Mouse (Mus musculus): Measurements from ENCODE around the gene Dbx2.

DNA sequence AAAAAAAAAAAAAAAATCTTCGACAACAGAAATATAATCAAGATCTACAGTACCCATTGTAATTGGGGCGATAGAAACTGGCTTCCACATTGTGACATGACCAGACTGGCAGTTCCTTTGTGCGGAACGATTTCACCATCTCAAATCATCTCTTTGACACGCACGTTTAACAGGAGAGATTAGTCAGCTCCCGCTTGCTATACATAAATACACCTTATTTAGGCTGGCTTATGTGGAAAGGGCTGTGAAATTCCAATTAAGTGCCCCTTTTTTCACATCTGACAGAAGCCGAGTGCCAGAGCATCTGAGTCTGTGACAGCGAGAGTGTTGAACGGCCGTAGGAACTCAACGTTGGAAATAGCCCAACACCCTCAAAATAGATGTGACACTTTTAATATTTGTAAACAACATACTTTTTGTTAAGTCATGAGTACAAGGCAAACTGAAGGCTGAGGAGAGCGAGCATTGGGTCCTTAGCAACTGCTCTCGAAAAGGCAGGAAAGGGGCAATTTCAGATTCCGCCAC, 12.2 kb downstream of the Dbx2 start:
- TF ChIP-seq CTCF (IDR thresholded peaks at IDR 0.05) (no peak), EP300 (IDR thresholded peaks at IDR 0.05; ENCODE audit: insufficient read depth, low read depth, low read length) (no peak), POLR2A (IDR thresholded peaks at IDR 0.05; ENCODE audit: insufficient read depth, low read depth, low read length) (no peak)
